Mouse (Mus musculus) hindbrain, embryonic 12.5 days (tissue): ENCODE measurements around the gene Pcgf3. TPM values are rescaled to one million over a fixed set of nuclear protein-coding genes. Genes with fewer than 3 reads are reported as not detected.
"Not testable (repeated sequence)": the region's sequence is repeated elsewhere in the genome, so short reads cannot be mapped to it uniquely, and the experiment has no call there.

Source experiments
- ATAC-seq: fragments of 200-750 bp; cut with Nextera tagmentation; 2 replicates; pipeline ENCODE4 v1.8.0; 2017; ENCODE audit warnings: moderate TSS enrichment; ENCODE audit not compliant: low FRiP score
- H3K27ac ChIP-seq: fragments of 300-500 bp; sonication (generic); 2 replicates; pipeline ENCODE4 v1.5.1; 2016; ENCODE audit warnings: mild to moderate bottlenecking
- H3K27me3 ChIP-seq: fragments of 300-500 bp; sonication (generic); 2 replicates; pipeline ENCODE4 v1.6.1; 2016; ENCODE audit warnings: mild to moderate bottlenecking
- H3K36me3 ChIP-seq: fragments of 300-500 bp; sonication (generic); 2 replicates; pipeline ENCODE4 v1.6.1; 2016; ENCODE audit warnings: mild to moderate bottlenecking
- H3K4me1 ChIP-seq: fragments of 300-500 bp; sonication (generic); 2 replicates; pipeline ENCODE4 v1.6.1; 2016
- H3K4me2 ChIP-seq: fragments of 300-500 bp; sonication (generic); replicated peaks from 2 replicates; pipeline ENCODE4 v1.6.1; 2016; ENCODE audit warnings: mild to moderate bottlenecking
- H3K4me3 ChIP-seq: fragments of 300-500 bp; sonication (generic); 2 replicates; pipeline ENCODE4 v1.5.1; 2016; ENCODE audit warnings: mild to moderate bottlenecking
- H3K9ac ChIP-seq: fragments of 300-500 bp; sonication (generic); 2 replicates; pipeline ENCODE4 v1.6.1; 2016; ENCODE audit warnings: mild to moderate bottlenecking, moderate library complexity
- H3K9me3 ChIP-seq: fragments of 300-500 bp; sonication (generic); replicated peaks from 2 replicates; pipeline ENCODE4 v1.6.1; 2016; ENCODE audit warnings: mild to moderate bottlenecking
- WGBS: fragments of 180-500 bp; shearing (Covaris S2); methylation state at CpG from one replicate; pipeline ENCODE4 v1.1.7; 2016; 5-methylcytosine and 5-hydroxymethylcytosine counted together
- polyA plus RNA-seq: library from polyadenylated mRNA; unstranded; fragments of >200 nt; fragmentation: Nextera tagmentation; extraction: Ambion mirVana; gene quantifications from 2 replicates; pipeline ENCODE4 v1.2.1, GENCODE M21; 2016

Gene Pcgf3
- polyA plus RNA-seq, 1 experiment from 2014 or later, result 39.5 TPM

DNA sequence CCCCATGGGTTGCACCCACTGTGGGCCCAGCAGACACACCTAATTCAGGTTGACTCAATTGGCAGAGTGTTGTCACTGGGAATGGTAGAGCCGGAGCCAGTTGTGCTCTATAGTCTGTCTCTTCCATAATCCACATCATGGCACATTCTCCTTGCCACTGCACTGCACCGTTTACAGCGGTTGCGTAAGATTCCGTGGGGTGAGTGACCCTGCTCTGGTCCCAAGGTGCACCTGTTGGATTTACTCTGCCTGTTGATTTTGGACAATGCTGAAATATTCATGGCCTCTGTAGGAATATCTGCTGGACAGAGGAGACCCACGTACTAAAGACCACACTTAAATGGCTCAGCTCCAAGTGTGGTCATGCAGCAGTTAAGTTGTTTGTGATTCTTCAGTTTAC, 22.0 kb downstream of the Pcgf3 start:
- no peak for ATAC-seq
- Histone ChIP-seq H3K4me2 (no peak overlapping the region), H3K4me3 (no peak overlapping the region), H3K27ac (no peak overlapping the region), H3K27me3 (no peaks in the 10 kb centered on the region), H3K4me1 (no peaks in the 10 kb centered on the region), H3K36me3 (peaks cover 43% of the 10 kb centered on the region), H3K9me3 (no peaks in the 10 kb centered on the region), H3K9ac (no peak overlapping the region)
- 91% methylated on average over 6 of the region's 6 CpGs for WGBS

DNA sequence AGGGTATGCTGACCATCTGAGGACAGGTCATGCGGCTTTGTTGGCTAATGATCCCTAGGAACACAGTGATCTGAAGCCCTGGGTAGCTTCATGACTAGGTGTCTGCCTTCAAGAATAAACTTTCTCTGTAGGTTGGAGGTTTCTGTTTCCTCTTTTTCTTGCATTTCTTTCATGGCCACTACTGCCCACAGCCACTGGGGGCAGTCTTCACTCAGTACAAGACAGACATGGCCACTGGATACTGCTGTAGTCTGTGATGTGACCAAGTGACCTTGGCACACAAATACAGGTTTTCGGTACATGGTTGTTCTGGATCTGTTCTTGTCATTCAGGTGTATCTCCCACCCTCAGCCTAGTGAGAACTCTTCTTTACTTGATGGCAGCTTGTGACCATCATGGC, 24.2 kb downstream of the Pcgf3 start:
- WGBS, result 93% methylated on average over 2 of the region's 2 CpGs
- H3K27ac ChIP-seq, result no peak overlapping the region
- no peak for ATAC-seq
- no peak overlapping the region for H3K9ac ChIP-seq
- no peaks in the 10 kb centered on the region for H3K9me3 ChIP-seq
- peaks cover 50% of the 10 kb centered on the region for H3K36me3 ChIP-seq
- H3K4me3 ChIP-seq, result no peak overlapping the region
- no peak overlapping the region for H3K4me2 ChIP-seq
- no peaks in the 10 kb centered on the region for H3K27me3 ChIP-seq
- H3K4me1 ChIP-seq, result no peaks in the 10 kb centered on the region

DNA sequence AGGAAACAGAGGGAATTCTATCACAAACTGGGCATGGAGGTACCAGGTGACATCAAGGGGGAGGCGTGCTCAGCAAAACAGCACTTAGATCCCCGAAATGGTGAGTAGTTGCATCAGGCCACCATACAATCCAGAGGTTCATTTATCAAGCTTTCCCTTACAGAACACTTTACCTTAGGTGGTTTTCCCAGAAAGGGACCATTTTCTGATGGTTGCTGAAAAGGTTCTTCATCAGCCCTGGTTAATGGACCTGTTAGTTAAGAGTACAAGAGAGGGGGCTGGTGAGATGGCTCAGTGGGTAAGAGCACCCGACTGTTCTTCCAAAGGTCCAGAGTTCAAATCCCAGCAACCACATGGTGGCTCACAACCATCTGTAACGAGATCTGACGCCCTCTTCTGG, 25.1 kb downstream of the Pcgf3 start:
- H3K4me2 ChIP-seq, H3K9ac ChIP-seq, ATAC-seq, H3K4me3 ChIP-seq, H3K9me3 ChIP-seq, H3K27ac ChIP-seq, H3K27me3 ChIP-seq, H3K4me1 ChIP-seq: not testable (repeated sequence)
- WGBS, result 96% methylated on average over 5 of the region's 5 CpGs
- peaks cover 57% of the 10 kb centered on the region for H3K36me3 ChIP-seq

DNA sequence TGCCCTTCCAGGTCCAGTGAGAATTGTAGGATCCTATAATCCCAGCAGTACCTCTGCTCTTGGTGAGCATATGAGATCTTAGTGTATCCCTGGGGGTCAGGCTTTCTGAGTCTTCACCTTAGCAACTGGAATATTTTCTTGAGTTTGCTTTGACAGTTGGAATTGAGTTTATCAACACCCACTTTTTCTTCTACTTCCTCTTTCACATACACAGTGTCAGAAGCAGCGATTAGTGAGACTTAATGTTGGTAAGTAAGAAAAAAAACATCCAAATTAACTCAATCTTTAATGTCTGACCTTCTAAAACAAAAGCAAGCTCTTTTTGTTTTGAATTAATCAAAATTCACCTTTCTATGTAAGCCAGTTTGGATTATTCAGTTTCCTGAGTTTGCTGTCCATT, 40.5 kb downstream of the Pcgf3 start:
- Histone ChIP-seq H3K9ac (no peak overlapping the region), H3K4me3 (no peak overlapping the region), H3K4me1 (no peaks in the 10 kb centered on the region), H3K27ac (no peak overlapping the region), H3K27me3 (no peaks in the 10 kb centered on the region), H3K36me3 (peaks cover 86% of the 10 kb centered on the region), H3K4me2 (no peak overlapping the region), H3K9me3 (no peaks in the 10 kb centered on the region)
- ATAC-seq, result no peak
- 97% methylated on average over 1 of the region's 1 CpGs for WGBS

DNA sequence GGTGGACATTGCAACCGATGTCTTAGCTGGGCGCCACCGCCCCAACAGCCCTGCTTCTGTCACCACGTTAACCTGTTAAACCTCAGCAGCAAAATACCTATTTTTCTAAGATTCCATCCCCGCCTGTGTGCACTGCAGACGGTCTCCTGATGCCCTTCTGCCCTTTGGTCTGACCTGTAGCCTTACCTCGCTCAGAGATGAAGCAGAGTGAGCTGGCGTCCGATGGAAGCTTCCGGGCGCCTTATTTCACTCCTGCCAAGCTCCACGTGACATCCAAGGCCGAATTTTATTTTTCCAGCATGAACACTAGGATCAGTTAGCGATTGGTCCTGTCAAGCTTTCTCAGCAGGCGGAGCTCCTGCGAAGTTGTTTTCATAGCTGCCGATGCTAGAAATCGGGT, 41.3 kb downstream of the Pcgf3 start:
- ATAC-seq, result no peak
- Histone ChIP-seq H3K27me3 (no peaks in the 10 kb centered on the region), H3K4me1 (no peaks in the 10 kb centered on the region), H3K9ac (no peak overlapping the region), H3K4me2 (no peak overlapping the region), H3K36me3 (peaks cover 81% of the 10 kb centered on the region), H3K9me3 (no peaks in the 10 kb centered on the region), H3K27ac (no peak overlapping the region), H3K4me3 (no peak overlapping the region)
- 88% methylated on average over 18 of the region's 18 CpGs for WGBS

DNA sequence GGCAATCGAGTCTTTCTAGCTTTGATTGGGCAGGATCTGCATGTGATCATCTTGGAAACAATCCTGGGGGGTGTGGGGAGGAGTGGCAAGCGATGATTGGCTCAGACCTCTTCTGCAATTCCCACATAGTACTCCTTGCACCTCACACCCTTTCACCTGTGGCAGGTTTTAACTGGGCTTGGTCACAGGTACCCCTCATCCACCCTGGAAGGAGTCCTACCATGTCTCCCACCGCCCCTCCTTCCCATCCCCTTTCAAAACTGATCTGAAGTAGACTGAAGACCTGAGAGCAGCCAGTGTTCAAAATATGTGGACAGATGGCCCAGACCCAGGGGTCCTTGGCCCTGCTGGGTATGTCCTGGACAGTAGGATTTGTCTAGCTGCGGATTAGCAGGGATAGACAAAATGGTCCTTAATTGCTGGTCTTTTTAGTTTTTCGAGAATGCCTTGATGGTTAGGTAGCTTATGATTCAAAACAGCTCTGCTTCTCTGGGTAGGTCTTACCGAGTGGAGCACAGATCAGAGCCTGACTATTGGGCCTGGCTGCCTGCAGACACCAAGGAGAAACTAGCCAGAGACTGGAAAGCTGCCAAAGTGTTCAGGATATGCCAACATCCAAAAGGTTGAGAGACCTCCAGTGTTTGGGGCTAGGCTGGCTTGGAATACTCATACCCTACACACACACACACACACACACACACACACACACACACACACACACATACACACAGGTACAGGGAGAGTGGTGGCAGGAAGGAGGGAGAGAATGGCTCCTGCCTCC, 54.7 kb downstream of the Pcgf3 start:
- H3K4me2 ChIP-seq, result no peak overlapping the region
- ATAC-seq, result no peak
- H3K4me3 ChIP-seq, result no peak overlapping the region
- WGBS, result 75% methylated on average over 6 of the region's 6 CpGs
- no peaks in the 10 kb centered on the region for H3K9me3 ChIP-seq
- no peak overlapping the region for H3K27ac ChIP-seq
- no peaks in the 10 kb centered on the region for H3K27me3 ChIP-seq
- H3K9ac ChIP-seq, result no peak overlapping the region
- no peaks in the 10 kb centered on the region; the same call in 1 of the 2 replicates for H3K36me3 ChIP-seq
- H3K4me1 ChIP-seq, result no peaks in the 10 kb centered on the region

DNA sequence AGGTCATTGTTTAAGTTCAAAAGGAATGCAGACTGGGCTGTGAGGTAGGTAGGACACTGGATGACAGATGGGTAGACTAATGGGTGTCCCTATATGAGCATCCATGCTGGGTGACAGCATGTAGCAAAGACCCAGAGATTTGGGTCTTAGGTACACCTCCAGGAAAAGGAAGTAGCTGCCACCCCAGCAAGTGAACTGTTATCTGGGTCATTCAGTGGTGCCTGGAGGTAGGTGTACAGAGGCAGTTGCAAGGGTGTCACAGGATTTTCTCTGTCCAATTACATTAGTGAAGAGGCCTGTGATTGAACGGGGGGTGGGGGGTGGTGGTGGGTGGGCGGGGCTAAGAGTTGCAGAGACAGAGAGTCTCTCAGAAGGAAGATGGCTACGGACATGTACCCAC, 55.6 kb downstream of the Pcgf3 start:
- Histone ChIP-seq H3K27ac (no peak overlapping the region), H3K4me3 (no peak overlapping the region), H3K9ac (no peak overlapping the region), H3K4me1 (no peaks in the 10 kb centered on the region), H3K27me3 (no peaks in the 10 kb centered on the region), H3K9me3 (no peaks in the 10 kb centered on the region), H3K36me3 (no peaks in the 10 kb centered on the region; the same call in 1 of the 2 replicates), H3K4me2 (no peak overlapping the region)
- ATAC-seq, result no peak
- 91% methylated on average over 3 of the region's 3 CpGs for WGBS

DNA sequence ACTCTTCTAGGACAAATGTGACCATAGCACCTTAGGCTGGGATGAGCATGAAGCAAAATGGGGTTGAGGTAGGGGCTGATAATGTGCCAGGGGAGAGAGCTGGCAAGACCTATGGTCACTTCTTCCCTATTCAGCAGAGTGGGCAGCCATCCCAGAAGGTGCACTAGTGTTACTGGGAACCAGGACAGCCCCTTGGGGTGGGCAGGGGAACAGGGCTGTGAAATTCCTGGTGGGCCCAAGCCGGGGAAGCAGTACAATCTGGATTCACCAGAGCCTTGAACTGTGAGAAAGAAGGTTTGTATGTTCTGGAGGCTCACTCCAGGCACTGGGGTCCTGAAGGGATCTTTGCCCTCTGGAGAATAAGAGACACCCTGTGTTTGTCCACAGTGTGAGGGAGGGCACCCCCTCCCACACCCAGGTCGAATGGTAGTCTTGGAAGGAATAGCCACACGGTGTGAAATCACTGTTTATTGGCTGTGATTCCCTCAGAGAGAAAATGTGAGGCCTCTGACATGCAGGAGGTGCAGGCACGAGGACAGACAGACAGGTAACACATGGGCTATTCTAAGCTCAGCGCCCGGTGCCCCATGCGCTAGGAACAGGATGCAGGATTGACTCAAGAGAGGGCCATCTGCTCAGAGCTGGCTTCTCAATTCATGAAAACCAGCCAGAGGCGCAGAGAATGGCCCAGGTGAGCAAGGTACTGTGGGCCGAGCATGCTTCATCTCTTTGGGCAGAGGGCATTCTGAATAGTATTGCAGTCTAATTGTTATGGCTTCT, 57.3 kb downstream of the Pcgf3 start:
- no peak for ATAC-seq
- Histone ChIP-seq H3K27me3 (no peaks in the 10 kb centered on the region), H3K4me2 (no peak overlapping the region), H3K36me3 (no peaks in the 10 kb centered on the region; the same call in 1 of the 2 replicates), H3K27ac (no peak overlapping the region), H3K4me3 (no peak overlapping the region), H3K9me3 (no peaks in the 10 kb centered on the region), H3K9ac (no peak overlapping the region), H3K4me1 (no peaks in the 10 kb centered on the region)
- WGBS, result 87% methylated on average over 9 of the region's 9 CpGs

DNA sequence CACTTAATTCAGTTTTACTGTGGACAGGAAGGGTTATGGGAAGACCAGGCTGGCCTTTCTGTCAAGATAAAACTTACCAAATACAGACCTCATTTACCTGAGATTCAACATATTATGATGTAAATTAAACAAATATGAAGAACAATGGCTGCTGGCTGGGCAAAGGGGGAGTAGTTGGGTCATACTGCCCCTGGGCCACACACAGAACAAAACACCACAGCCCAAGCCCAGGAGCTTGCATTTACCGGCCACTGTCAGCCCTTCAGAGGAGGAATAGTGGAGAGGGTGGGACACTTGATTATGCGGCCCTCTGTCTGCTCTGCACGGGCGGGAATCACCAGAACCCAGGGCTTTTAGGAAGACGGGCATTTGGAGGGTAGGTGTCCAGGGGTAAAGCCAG, 57.9 kb downstream of the Pcgf3 start:
- Histone ChIP-seq H3K4me3 (no peak overlapping the region), H3K9ac (no peak overlapping the region), H3K4me1 (no peaks in the 10 kb centered on the region), H3K27ac (no peak overlapping the region), H3K36me3 (no peaks in the 10 kb centered on the region; the same call in 1 of the 2 replicates), H3K9me3 (no peaks in the 10 kb centered on the region), H3K4me2 (no peak overlapping the region), H3K27me3 (no peaks in the 10 kb centered on the region)
- no peak for ATAC-seq
- 76% methylated on average over 5 of the region's 5 CpGs for WGBS

DNA sequence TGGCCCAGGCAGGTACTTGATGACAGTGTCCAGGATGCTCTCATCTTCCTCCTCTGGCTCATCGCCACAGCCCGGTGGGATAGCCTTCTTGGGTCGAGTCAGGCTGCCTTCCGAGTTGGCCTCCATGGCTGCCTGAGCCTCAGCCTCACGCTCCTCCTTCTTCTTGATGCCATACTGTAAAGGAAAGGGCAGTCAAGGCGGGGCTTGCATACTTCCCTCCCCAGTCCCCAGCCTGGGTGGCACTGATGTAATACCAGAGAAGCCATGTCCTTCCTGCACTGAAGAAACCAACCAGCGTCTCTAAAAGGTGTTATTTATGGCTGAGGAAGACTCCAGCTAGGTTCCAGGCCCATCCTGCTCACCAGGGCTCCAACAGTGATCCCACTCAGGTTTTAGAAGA, 59.1 kb downstream of the Pcgf3 start:
- Histone ChIP-seq H3K9ac (no peak overlapping the region), H3K36me3 (no peaks in the 10 kb centered on the region; the same call in 1 of the 2 replicates), H3K4me1 (no peaks in the 10 kb centered on the region), H3K27ac (no peak overlapping the region), H3K4me2 (no peak overlapping the region), H3K27me3 (no peaks in the 10 kb centered on the region), H3K9me3 (no peaks in the 10 kb centered on the region), H3K4me3 (no peak overlapping the region)
- WGBS, result 83% methylated on average over 7 of the region's 7 CpGs
- ATAC-seq, result no peak

DNA sequence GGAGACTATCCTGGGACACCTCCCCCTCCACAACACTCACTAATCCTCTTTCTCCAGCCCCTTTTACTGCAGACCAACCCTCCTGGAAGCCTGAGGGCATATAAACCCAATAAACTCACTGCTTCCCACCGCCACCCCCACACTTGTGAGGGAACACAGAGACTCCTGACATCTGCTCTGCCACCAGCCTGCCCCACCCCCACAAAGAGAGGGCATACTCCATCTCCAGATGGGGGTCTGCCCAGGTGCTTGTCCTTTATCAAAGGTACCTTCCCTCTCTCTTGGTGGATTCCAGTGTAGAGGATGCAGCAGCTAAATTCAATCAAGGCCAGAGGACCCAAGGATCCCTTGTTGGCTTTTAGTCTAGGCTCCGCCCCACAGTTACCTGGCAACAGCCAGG, 60.0 kb downstream of the Pcgf3 start:
- 72% methylated on average over 2 of the region's 2 CpGs for WGBS
- peaks cover 2% of the 10 kb centered on the region for H3K36me3 ChIP-seq
- no peak overlapping the region for H3K9ac ChIP-seq
- no peak overlapping the region for H3K4me3 ChIP-seq
- no peak overlapping the region for H3K4me2 ChIP-seq
- ATAC-seq, result no peak
- no peaks in the 10 kb centered on the region for H3K9me3 ChIP-seq
- H3K4me1 ChIP-seq, result no peaks in the 10 kb centered on the region
- no peaks in the 10 kb centered on the region for H3K27me3 ChIP-seq
- H3K27ac ChIP-seq, result no peak overlapping the region

DNA sequence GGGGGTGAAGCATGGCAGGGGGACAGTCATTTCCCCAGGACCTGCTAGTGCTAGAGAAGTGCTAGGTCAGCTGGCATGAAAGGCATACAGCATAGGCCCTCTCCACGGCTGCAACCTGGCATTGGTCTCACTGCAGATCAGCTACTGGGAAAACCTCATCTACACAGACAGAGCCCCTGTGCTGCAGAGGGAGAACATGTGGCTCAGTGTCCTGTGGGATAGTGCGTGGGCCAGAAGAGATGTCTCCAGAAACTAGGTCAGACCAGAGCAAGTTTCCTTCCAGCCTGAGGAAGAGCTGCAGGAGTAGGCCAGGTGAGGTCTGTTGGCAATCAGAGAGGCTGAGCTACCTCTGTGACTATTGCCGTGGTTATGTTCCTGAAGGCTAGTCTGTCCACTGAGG, 60.9 kb downstream of the Pcgf3 start:
- Histone ChIP-seq H3K9me3 (no peaks in the 10 kb centered on the region), H3K27me3 (no peaks in the 10 kb centered on the region), H3K9ac (no peak overlapping the region), H3K36me3 (peaks cover 2% of the 10 kb centered on the region), H3K4me2 (no peak overlapping the region), H3K4me3 (no peak overlapping the region), H3K27ac (no peak overlapping the region), H3K4me1 (no peaks in the 10 kb centered on the region)
- WGBS, result 76% methylated on average over 3 of the region's 3 CpGs
- ATAC-seq, result no peak

DNA sequence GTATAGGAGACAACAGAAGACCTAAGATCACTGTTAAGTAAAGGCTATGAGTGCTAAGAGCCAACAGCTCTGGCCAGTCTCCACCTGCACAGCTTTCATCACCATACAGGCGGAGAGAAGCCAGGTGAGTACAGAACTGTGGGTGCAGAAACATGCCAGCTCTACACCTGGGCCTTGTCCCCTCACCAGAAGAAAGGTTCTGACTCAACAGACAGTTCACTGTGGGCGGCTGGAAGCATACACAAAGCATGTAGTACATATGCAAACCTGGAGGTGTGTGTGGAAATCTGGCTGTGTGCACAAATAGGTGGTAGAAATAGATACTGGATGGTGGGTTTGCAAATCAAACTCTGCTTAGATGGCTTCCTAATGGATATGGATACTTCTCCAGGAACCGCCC, 61.6 kb downstream of the Pcgf3 start:
- 92% methylated on average over 3 of the region's 3 CpGs for WGBS
- no peak for ATAC-seq
- no peak overlapping the region for H3K27ac ChIP-seq
- H3K9me3 ChIP-seq, result no peaks in the 10 kb centered on the region
- H3K27me3 ChIP-seq, result no peaks in the 10 kb centered on the region
- H3K36me3 ChIP-seq, result peaks cover 2% of the 10 kb centered on the region
- no peaks in the 10 kb centered on the region for H3K4me1 ChIP-seq
- H3K9ac ChIP-seq, result no peak overlapping the region
- H3K4me2 ChIP-seq, result no peak overlapping the region
- no peak overlapping the region for H3K4me3 ChIP-seq
